Mouse (Mus musculus): Measurements from ENCODE around the gene Acr. TPM values are rescaled to one million over a fixed set of nuclear protein-coding genes. Genes with fewer than 3 reads are reported as not detected.

The Acr gene
- polyA plus RNA-seq, 1 experiment: 0.63 TPM

- no peak for DNase-seq (ENCODE audit: low spot score)
Measured at GRCm38 (mm10) chr15:89622312-89622958, 54.3 kb downstream of the Acr start.

GRCm38 (mm10) chr15:89622959-89623625, 55.0 kb downstream of the Acr start:
- no peak for DNase-seq (ENCODE audit: low spot score)

GRCm38 (mm10) chr15:89623626-89623959, 55.5 kb downstream of the Acr start:
- no peak for DNase-seq (ENCODE audit: low spot score)

Other genes with a start within 250 kb of the Acr start
- gene Adm2, start 245.6 kb upstream of the Acr start, polyA plus RNA-seq (2012; rRNA removed): not detected in 2 replicates
- not detected in 2 replicates for gene Miox, start 233.9 kb upstream of the Acr start, polyA plus RNA-seq (2012; rRNA removed)
- gene Lmf2, start 212.7 kb upstream of the Acr start, polyA plus RNA-seq (2012; rRNA removed): 15.8 and 26.7 TPM in 2 replicates
- gene Ncaph2, start 212.6 kb upstream of the Acr start, polyA plus RNA-seq (2012; rRNA removed): 95.7 and 112 TPM in 2 replicates
- gene Sco2, start 194.5 kb upstream of the Acr start, polyA plus RNA-seq (2012; rRNA removed): 18.8 and 23.2 TPM in 2 replicates
- gene Tymp, start 191.3 kb upstream of the Acr start, polyA plus RNA-seq (2012; rRNA removed): 1.7 and 1.8 TPM in 2 replicates
- gene Odf3b, start 189.0 kb upstream of the Acr start, polyA plus RNA-seq (2012; rRNA removed): 2.7 and 3.0 TPM in 2 replicates
- not detected in 2 replicates for gene Klhdc7b, start 183.4 kb upstream of the Acr start, polyA plus RNA-seq (2012; rRNA removed)
- gene Syce3, start 157.8 kb upstream of the Acr start, polyA plus RNA-seq (2012; rRNA removed): not detected in 2 replicates
- 2.3 and 2.7 TPM in 2 replicates for gene Cpt1b, start 142.5 kb upstream of the Acr start, polyA plus RNA-seq (2012; rRNA removed)
- gene C730034F03Rik, start 138.7 kb upstream of the Acr start, polyA plus RNA-seq (2012; rRNA removed): 2.0 and 3.7 TPM in 2 replicates
- gene Gm44502, start 138.6 kb upstream of the Acr start, polyA plus RNA-seq (2012; rRNA removed): 0.06 TPM in 2 replicates
- 73.2 and 85.8 TPM in 2 replicates for gene Chkb, start 138.4 kb upstream of the Acr start, polyA plus RNA-seq (2012; rRNA removed)
- gene Mapk8ip2, start 114.4 kb upstream of the Acr start, polyA plus RNA-seq (2012; rRNA removed): 0.25 and 0.32 TPM in 2 replicates
- 35.4 TPM in 2 replicates for gene Arsa, start 90.9 kb upstream of the Acr start, polyA plus RNA-seq (2012; rRNA removed)
- gene Shank3, start 68.7 kb upstream of the Acr start, polyA plus RNA-seq (2012; rRNA removed): 7.1 and 8.8 TPM in 2 replicates
- 22.2 and 26.8 TPM in 2 replicates for gene Rabl2, start 23.6 kb downstream of the Acr start, polyA plus RNA-seq (2012; rRNA removed)